Mouse (Mus musculus) kidney, postnatal 36 days (tissue): ENCODE measurements around the gene Tsg101.
"Not testable (repeated sequence)": the region's sequence is repeated elsewhere in the genome, so short reads cannot be mapped to it uniquely, and the experiment has no call there.

ENCODE experiments used
- DNase-seq, 2 experiments: peaks; one replicate each; pipeline ENCODE4 v3.0.0; 2021 to 2022; ENCODE audit warnings: mixed read lengths in 2 of 2

Tsg101 gene

DNA sequence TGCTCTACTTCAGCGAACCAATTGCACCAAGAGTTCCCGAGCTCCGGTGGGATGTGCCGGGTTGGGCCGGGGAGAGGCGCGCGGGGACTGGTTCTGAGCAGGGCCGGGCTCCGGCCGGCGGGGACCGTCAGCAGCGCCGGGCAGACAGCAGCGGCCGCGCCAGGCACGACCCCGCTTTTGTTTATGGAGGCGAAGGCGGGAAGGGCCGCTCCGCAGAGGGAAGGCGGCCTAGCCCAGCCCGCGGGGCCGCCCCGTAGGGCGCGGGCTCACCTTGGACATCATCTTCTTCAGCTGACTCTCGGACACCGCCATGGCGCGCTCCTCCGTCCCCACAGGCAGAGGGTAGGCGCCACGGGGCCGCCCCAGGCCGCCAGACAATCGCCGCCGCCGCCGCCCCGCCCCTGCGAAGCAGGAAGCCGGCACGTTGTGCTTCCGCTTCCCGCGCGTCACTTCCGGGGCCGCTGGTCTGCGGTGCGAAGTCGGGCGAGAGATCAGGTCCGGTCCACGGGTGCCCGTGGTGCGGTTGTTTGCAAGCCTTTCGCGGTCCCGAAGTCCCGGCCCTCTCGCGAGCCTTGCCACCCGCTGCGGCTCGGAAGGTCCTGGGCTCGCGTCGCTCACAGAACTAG is at the start of gene Tsg101:
Gene Tsg101 (minus strand): TSS at position 419 of the 626 bp plus-strand sequence.
- DNase-seq: peak; percentile 94 to 98

DNA sequence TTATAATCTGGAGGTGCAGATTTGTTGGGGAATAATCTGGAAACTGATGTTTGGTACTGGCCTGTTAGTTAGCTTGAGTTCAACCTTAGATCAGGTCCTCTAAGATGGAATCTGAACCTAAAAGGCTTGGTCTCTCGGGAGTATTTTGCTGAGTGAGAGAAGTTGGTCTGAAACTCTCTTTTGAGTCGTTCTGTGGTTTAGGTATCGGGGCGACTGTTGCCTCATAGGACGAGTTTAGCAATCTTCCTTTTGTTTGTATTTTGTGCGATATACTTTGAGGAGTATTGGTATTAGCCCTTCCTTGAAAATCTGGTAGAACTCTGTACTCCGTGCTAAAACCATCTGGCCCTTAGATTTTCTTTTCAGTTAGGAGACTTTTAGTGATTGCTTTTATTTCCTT is 44.3 kb upstream of the Tsg101 start:
- DNase-seq: no peak

DNA sequence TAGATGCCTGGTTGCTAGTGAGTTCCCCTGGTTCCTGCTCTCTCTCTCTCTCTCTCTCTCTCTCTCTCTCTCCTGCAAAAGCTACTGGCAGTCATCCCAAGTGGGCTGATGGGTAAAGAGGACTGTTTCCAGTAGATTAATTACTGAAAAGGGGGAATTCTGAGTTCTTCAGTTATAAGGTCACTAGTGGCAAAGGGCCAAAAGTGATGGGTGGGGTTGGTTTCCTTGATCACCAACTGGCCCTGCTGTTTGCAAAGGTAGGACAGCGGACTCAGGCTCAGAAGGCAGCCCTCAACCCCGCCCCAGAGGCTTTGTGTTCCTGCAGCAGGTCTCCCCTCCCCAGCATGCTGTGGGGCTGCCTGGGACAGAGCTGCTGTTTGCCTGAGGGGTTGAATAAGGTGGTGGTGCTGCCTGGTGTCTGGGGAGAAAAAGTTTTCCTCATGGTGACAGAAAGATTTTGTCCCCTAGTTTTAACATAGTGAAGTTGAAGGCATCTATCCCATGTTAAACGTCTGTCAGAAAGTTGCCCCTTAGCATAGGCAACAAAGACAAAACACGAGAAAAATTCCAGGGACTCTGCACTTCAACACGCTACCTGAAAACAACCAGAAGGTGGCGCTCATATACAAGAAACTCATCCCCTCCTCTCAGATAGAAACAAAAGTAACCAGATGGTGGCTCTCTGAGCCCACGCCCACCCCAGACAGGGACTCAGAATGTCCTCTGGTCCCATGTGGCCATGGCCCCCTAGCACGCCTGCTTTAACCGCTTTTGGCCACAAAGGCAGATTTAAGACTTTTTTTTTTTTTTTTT is 43.2 kb upstream of the Tsg101 start:
- peak; percentile 77 to 78 for DNase-seq

DNA sequence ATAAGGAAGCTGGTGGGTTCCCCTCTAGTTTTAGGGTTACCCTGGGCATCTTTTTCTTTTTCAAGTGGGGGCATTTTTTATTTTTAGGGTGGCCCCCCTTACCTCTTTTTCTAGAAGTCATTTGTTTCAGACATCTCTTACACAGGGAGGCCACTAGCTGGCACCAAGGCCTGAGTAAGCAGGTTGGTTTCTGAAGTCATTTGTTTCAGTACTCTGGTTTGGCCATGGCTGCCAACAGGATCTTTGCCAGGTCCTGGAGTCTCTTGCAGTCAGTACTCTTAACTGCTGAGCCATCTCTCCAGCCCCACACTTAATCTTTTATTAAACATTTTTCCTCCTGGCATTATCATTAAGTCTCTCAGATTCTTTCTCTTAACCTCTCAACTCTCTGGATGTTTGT is 42.4 kb upstream of the Tsg101 start:
- DNase-seq: peak; percentile 26 to 59

DNA sequence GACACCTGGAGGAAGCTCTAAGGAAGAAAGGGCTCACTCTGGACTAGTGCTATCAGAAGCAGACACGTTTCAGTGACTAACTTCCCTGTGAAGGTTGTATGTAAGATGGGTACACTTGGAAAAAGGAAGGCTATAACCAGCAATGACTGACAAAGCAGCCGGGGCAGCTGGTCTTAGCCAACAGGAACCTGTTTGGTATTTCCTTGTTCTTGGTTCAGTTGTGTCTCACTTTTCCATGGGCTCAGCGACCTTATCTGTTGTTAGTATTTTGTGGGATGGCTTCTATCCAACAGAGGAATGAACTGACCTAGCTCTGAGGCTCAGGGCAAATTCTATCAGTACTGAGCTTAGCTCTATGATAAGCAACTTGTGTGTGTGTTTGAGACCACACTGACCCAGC is 41.2 kb upstream of the Tsg101 start:
- DNase-seq: peak in 1 of 2 experiments; percentile 11

DNA sequence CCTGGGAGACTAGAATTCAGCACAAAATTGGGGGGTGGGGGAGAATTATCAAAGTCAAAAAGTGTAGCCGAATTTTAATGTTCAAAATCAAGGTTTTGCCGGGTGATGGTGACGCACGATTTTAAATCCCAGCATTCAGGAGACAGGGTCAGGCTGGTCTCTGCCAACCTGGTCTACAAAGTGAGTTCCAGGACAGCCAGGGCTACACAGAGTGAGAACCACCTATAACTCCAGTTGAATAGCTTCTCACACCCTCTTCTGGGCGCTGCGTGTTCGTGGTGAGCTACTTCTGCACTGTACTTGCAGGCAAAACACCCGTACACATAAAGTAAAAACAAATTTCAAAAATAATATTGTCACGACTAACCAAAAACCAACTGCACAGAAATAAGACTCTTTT is 39.1 kb upstream of the Tsg101 start:
- DNase-seq: peak in 1 of 2 experiments; percentile 5

DNA sequence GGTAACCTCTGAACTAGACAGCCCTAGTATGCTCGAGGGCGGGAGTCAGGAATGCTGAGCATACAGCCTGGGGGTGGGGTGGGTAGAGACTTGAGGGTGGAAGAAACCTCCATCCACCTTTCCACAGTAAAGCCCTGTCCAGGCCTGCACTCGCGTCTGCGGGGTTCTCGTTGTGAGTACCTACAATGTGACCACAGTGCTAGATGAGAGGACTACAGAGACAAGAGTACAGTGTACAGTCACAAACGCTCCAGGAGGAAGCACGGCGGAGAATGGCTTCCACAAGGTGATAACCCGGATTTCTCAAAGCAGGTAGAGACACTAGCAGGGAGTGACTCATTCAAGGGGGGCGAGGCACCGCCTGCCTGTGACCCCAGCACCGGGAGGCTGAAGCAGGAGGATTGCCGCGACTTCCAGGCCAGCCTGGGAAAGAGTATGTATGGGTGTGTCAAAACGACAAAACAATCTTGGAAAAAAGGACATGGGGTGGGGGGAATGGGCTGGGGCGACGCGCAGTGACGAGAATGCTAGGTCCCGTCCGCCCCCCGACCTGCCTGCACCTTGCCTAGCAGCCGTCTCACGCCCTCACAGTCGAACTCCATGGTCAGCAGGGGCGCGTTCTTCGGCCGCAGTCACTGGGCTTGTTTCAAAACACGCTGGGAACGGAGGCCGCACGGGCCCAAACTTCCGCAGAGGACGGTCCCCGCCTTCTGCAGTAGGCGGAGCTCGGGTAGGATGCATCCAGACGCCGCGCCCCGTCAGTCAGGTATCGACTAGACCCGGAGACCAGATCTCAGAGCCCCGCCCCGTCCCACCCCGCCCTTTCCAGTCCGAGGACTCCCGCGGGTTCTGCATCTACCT is 38.3 kb upstream of the Tsg101 start, which contains the start of gene Uevld:
Gene Uevld (minus strand): TSS at position 697 of the 861 bp plus-strand sequence.
- DNase-seq: peak; percentile 97 to 99

DNA sequence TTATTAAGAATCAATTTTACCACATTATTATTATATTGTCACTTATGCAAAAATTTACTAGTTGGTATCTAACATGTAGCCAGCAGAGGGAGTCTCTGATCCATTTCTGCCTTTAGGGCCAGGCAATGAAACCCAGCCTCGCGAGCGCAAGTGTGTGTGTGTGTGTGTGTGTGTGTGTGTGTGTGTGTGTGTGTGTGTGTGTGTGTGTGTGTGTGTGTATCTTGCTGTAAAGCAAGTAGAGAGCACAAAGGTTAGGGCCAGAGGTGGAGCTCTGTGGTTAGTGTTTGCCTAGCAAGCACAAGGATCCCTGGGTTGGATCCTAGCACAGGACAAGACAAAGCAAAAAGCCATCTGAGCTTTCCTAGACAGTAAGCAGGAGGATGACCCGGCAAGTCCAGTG is 16.1 kb upstream of the Tsg101 start:
- peak; percentile 38 to 61 for DNase-seq

DNA sequence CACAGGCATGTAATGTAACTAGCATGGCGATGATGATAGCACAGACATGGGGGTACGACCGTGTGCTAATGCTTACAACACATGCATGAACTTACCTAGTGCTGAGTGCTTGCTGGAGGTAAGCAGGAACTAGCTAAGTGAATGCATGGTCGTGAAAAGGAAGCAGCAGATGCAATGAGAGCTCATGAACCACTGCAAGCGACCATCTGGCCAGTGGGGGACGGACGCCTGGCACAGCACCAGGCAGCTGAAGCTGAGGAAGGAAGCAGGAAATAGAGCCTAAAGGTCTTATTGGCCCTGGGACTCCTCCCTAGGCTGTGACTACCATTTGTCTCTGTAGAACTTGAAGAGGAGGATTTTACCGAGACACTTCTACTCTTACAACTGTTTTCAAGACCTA is 15.0 kb upstream of the Tsg101 start:
- DNase-seq: no peak

DNA sequence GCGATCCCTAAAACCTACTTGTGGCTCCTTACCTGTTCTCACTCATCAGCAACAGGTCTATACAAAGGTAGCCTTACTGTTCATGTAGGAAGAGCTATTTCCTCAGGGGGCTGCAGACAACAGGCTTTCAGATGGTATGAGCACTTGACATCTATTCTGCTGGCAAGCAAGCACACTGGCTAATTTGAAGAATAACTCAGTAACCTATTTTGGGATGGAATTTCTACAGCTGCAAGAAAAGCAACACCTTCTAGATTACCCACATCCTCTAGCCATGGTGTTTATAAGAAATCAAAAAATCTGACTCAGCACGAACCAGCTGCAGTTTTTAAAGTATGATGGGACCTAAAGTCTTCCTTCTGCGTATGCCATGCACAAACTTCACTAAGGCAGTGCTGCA is 11.6 kb upstream of the Tsg101 start:
- no peak for DNase-seq

DNA sequence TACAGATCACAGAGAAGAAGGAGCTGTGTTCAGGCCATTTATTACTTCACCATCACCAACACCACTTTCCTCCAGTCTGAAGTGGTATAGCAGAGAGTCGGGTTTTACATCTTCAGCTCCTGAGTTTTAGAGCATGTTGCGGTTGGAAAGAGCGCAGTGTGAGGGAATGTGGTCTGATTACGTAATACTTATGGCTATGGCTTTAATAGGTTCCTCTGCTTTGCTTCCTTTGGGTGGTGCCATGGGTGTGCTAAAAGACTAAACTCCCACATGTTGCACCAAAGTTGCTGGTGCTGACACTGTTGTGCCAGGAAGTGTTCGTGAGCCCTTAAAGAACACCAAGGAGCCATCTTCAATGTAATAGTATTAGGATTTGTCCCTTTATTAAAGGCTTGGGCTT is 8.5 kb upstream of the Tsg101 start:
- no peak for DNase-seq

DNA sequence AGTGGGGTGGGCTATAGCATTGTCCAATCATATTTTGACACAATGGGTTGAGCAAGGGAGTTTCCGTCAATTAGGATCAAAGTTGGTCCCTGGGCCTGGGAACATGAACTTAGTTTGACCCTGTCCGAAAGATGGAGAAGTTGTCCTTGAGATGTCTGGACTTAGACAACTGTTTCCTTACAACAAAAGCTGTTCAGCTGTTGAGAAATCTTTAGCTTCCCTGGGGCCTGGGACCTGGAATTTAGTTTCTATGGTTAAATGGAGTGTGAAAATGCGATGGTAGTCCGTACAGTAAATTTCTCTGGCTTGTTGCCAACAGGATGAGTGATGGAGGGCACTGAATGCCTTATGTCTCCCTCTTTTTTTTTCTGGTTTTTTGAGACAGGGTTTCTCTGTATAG is 2.3 kb upstream of the Tsg101 start:
- no peak for DNase-seq

DNA sequence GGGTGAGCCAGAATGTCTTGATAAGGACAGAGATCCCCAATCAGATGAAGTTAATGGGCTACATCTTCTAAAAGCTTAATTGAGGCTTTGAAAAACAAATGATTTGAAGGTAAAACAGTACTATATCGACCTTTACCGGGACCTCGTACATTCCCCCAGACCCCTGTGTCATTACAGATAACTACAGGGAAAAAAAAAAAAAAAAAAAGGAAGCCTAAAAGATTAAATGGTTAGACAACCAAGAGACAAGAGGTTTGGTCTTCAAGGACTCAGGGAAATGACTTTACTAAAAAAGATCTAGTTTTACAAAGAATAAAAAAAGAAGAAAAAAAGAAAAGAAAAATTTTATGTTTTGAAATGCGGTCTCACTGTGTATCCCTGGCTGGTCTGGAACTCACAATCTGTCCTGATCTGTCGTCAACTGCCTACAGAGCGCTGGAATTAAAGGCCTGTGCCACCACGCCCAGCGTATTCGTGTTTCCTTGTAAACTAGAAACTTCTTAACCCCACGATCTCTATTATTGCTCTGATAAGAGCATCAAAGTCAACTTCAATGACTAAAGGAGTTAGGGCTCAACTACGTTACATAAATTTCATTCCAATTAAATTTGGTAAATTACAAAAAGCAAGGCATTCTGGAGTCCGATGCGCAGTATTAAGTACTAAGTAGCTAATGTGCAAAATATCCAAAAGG is 944 bp downstream of the Tsg101 start:
- peak in 1 of 2 experiments; percentile 10 for DNase-seq

DNA sequence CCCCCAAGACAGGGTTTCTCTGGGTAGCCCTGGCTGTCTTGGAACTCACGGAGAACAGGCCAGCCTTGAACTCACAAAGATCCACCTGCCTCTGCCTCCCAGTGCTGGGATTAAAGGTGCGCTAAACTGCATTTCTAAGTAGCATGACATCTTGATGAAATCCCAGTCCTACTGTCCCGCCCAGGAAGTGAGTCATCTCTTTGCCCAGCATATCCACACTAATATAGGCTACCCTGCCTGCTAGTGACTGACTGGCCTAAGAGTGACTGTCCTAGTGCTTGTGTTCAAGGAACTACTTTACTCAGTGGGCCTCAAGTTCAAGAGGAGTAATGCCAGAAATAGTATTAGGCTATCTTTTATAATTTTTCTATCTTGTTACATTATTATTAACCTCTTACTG is 3.4 kb downstream of the Tsg101 start:
- no peak for DNase-seq

DNA sequence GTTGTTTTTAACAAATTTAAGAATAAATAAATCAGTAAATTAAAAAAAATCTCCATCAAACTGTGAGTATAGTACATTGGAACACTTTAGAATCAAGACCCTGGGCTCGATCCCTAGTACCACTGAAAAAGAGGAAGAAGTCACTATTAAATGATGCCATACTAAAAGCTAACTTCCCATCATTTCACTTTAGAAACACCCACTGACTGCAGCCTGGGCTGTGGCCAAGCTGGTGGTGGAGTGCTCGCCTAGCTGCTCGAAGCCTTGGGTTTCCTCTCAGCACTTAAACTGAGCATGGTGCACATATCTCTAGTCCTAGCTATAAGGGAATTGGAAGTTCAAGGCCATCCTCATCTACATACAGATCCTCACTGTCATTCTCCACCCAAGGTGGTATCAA is 8.5 kb downstream of the Tsg101 start:
- no peak for DNase-seq

DNA sequence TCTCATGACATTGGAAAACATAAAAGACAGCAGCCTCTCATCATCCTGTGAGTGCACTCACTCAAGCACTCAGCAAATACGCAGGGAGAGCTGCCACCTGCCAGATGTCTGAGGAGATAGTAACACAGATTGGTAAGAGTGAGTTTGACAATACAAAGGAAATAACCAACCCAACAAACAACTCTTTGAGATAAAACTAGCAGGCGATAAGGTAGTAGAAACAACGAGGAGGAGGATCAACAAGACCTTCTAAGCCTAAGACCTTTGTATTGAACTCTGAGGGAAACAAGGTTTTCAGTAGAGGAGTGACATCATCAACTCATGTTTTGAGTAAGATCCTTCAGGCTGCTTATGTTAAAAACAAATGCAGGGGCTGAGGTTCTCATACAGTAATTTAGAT is 20.4 kb downstream of the Tsg101 start:
- DNase-seq: no peak

DNA sequence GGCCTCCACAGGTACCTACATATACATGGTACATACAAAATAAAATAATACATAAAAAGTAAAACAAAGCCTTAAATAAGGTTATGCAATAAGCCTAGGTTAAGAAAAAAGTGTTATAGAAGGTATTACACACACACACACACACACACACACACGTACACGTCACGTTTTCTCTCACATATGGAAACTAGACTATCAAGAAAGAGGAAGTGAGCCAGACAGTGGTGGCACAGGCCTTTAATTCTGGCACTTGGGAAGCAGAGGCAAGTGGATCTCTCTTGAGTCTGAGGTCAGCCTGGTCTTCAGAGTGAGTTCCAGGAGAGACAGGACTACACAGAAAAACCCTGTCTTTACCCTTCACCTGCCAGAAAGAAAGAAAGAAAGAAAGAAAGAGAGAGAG is 24.3 kb downstream of the Tsg101 start:
- no peak for DNase-seq

DNA sequence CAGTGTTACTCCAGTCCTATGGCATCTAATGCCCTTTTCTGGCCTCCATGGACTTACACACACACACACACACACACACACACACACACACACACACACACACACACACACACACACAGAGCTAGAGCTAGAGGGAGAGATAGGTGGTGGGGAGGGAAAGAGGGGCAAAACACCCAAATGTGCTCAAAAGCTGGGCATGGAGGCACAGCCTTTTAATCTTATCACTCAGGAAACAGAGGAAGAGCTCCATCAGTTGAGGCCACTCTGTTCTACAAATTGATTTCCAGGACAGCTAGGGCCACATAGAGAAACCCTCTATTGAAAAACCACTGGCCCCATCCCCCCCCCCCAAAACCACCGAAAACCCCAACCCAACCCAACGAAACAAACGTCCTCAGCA is 36.5 kb downstream of the Tsg101 start:
- DNase-seq: no peak

DNA sequence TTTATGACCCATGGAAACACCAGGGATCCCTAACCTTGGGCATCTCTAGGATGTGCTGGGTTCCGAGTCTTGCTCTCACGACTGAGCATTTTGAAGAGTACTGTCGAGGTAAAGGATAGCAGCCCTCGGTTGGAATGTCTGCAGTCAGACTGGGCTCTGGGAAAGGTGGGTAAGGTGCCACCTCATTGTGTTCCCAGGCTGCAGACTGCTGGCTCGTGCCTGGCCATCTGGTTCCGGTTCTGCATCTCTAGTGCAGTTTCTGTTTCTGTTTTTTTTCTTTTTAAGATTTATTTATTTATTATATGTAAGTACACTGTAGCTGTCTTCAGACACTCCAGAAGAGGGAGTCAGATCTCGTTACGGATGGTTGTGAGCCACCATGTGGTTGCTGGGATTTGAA is 37.8 kb downstream of the Tsg101 start:
- DNase-seq: not testable (repeated sequence)

DNA sequence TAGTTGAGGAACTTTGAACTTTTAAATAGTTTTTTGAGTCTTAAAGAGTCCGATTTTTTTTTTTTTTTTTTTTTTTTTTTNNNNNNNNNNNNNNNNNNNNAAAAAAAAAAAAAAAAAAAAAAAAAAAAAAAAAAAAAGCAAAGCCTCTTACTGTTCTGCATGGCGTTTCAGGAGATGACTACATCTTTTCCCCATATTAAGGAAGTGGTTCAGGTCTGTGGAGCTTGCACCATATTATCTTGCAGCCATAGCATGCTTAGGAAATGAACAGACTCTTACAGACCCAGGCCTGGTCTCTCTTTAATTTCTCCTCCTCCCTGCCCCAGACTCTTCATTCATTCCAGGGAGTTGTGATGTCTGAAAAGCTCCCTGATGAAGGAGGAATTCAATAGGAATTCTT is 38.8 kb downstream of the Tsg101 start:
- DNase-seq: no peak

DNA sequence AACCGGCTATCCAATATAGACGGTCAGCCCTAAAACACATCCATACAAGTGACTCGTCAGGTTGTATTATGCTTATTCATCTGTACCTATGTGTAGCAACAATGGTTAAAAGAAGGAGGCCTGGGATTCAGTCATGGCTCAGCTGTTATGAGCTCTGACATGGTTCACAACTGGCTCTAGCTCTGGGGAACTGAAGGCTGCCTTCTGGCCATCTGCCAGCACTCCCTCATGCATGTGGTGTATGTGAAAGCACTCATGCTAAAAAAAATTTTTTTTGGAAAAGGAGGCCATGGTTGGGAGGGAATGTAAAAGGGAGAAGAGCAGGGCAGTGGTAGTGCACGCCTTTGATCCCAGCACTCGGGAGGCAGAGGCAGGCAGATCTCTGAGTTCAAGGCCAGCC is 39.9 kb downstream of the Tsg101 start:
- peak; percentile 4 to 43 for DNase-seq

DNA sequence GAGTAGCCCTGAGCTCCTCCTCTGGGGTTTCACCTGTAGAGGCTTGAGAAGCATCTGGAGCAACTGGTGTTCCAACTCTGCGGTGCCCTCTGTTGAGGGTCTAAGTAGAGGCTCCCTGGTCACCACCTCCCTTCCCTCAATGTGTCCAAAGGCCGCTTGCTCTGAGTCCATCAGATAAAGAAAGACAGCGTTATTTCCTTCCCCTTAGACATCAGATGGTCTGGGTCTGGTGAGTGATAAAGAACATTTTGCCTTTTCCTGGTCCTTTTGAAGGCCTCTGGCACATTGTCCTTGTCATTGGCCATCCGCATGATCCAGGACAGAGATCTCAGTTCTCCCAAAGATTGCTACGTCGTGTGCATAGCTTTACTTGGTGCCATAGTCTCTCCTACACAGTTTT is 42.5 kb downstream of the Tsg101 start:
- DNase-seq: no peak

DNA sequence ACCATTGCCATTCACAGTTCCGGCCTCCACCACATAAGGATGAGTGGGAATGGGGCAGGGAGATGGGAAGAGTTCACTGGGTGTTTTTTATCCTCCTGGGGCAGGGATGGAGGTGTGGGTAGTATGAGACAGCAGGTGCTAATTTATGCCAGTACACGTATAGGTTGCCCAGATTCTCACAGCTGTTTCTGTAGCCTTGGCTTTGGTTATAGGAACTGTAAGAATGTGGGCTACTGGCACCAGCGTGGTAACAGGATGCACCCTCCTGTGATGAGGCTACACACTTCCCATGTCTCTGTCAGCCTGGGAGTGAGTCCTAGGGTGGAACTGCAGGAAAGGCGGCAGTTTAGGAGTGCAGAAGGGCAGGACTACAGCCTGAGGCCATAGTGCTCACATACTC is 42.9 kb downstream of the Tsg101 start:
- no peak for DNase-seq
